ENCODE assay signal across 8 mouse cellular contexts in the genomic region with DNA sequence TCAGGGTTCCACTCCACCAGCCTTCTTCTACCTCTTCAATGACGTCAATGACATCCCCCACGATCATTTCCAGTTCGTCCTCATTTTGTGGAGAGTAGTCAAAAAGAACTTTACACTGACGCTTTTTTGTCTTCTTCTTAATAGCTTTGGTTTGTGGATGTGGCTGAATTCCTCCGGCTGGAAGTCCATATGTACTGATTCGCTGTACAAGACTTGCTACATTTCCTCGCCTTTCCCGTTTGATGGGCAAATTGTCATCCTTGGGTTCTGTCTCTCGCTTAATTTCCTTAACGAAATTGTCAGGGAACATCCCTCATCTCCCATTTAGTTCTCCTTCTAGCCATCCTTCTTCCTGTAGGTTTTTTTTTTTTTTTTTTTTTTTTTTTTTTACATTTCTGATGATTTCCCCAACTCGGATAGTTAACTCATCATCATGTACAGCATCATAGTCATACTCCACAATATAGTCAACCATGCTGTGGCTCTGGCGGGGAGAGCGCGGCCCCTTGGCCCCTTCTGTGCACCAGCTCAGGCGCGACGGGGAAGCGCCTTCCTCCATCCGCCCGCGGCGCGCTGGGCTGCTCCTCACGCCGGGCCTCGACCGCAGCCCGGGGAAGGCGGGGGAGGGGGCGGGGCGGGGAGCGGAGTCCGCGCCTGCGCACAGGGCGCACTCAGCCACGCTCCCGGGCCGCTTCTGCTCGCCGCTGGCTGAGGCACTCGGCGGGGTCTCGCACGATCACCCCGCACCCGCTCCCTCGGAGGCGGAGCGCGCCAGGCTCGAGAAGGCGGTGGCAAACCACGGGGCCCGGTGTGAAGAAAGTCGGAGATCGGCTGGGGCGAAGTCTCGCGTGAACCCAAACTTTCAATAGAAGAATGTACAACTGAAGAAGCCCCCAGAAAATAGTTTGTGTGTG. TPM values are rescaled to one million over a fixed set of nuclear protein-coding genes. Genes with fewer than 3 reads are reported as not detected.
A peak's percentile ranks its signal among the peaks of the same experiment; 100 is the strongest.
DNase-seq lines count a peak whose midpoint lies in the region; ATAC-seq and TF ChIP-seq lines count a peak whose summit lies in the region.

No protein-coding gene starts in this region.

- peak overlapping the region; percentile 48 for H3K27ac ChIP-seq in hindbrain, postnatal 0 days

- H3K9ac ChIP-seq in hindbrain, postnatal 0 days (replicated peaks; ENCODE audit: low read length), result peak overlapping the region; percentile 50

- peak overlapping the region; percentile 60 for H3K4me2 ChIP-seq in hindbrain, postnatal 0 days (ENCODE audit: low read depth, low read length)

- intact Hi-C loops in left cerebral cortex, postnatal 14 days (cut with DNase I), result no loop called here

- no peaks in the 10 kb centered on the region for H3K36me3 ChIP-seq in hindbrain, postnatal 0 days (ENCODE audit: insufficient read depth, low read length)

- no peak for TF ChIP-seq CTCF in hindbrain, postnatal 0 days (IDR thresholded peaks at IDR 0.05; ENCODE audit: low read depth)

- H3K27me3 ChIP-seq in hindbrain, postnatal 0 days (ENCODE audit: insufficient read depth, low read length), result no peaks in the 10 kb centered on the region

- H3K4me1 ChIP-seq in hindbrain, postnatal 0 days (ENCODE audit: insufficient read depth, low read length), result no peaks in the 10 kb centered on the region

- peak; percentile 88 for DNase-seq in ZHBTc4 (ENCODE audit: low read depth, low spot score)
- DNase-seq in cerebellum, postnatal 36 days, result peak; percentile 58 to 73
- peak; percentile 18 to 37 for DNase-seq in gastrocnemius, adult 8-10 months (ENCODE audit: low spot score in 2 of 2)
- peak; percentile 87 for DNase-seq in hindbrain, postnatal 0 days (ENCODE audit: low spot score)
- DNase-seq in left cerebral cortex, postnatal 14 days (ENCODE audit: low spot score in 2 of 2), result peak; percentile 36 to 70
- peak; percentile 68 for DNase-seq in right cerebral cortex, postnatal 14 days
- DNase-seq in urinary bladder, postnatal 14 days (ENCODE audit: low spot score), result peak; percentile 74

- no peaks in the 10 kb centered on the region for H3K9me3 ChIP-seq in hindbrain, postnatal 0 days (ENCODE audit: low read length)

- peak; percentile 97 for ATAC-seq in hindbrain, postnatal 0 days
- peak; percentile 85 for ATAC-seq in megakaryocyte-erythroid progenitor cell, adult 5-6 weeks (replicated peaks; ENCODE audit: low FRiP score, low TSS enrichment, poor library complexity, severe bottlenecking)

- WGBS in hindbrain, postnatal 0 days, result 4% methylated on average over 60 of the region's 60 CpGs

- peak overlapping the region; percentile 51 for H3K4me3 ChIP-seq in hindbrain, postnatal 0 days (ENCODE audit: low read length)

RNA-seq across cellular contexts. Expression of a gene that starts 12.4 kb away (rescaled TPM):
- total RNA-seq in gastrocnemius, adult 8-10 months (2022), result 1 to 10 TPM; 2.3 to 4.1 (median 2.8) TPM
- total RNA-seq in hindbrain, postnatal 0 days (2014; rRNA removed), result 8.8 and 9.3 TPM in 2 replicates
- 2.8 and 3.1 TPM in 2 replicates for polyA plus RNA-seq in hindbrain, postnatal 0 days (2015; fragmentation: Nextera tagmentation; extraction: Ambion mirVana)
- 10 to 100 TPM; 78.4 to 86.5 TPM for total RNA-seq in left cerebral cortex, postnatal 14 days (2021)
- 1.3 and 2.0 TPM in 2 replicates for total RNA-seq in megakaryocyte-erythroid progenitor cell, adult 5-6 weeks (2014; fragmentation: Nextera tagmentation)
- total RNA-seq in megakaryocyte-erythroid progenitor cell, adult 5-6 weeks (2017), result 1.1 and 3.0 TPM in 2 replicates

Comparison
In these comparisons a context has a peak if more than half of its experiments do, and no peak if none do; other contexts are left out.
1. Peak in every context shown above with its lines: DNase-seq, ATAC-seq, H3K4me3 ChIP-seq and H3K27ac ChIP-seq.
2. DNase-seq: peak in every context shown above with its lines; median percentile 88 in ZHBTc4; 87 in hindbrain, postnatal 0 days; 74 in urinary bladder, postnatal 14 days; 68 in right cerebral cortex, postnatal 14 days; 66 in cerebellum, postnatal 36 days; 53 in left cerebral cortex, postnatal 14 days; 28 in gastrocnemius, adult 8-10 months.